Mouse (Mus musculus): ENCODE data around the gene Wdr75. TPM values are rescaled to one million over a fixed set of nuclear protein-coding genes. Genes with fewer than 3 reads are reported as not detected.

Wdr75 gene
- polyA plus RNA-seq, 1 experiment from 2014 or later, result 98.2 TPM

DNA sequence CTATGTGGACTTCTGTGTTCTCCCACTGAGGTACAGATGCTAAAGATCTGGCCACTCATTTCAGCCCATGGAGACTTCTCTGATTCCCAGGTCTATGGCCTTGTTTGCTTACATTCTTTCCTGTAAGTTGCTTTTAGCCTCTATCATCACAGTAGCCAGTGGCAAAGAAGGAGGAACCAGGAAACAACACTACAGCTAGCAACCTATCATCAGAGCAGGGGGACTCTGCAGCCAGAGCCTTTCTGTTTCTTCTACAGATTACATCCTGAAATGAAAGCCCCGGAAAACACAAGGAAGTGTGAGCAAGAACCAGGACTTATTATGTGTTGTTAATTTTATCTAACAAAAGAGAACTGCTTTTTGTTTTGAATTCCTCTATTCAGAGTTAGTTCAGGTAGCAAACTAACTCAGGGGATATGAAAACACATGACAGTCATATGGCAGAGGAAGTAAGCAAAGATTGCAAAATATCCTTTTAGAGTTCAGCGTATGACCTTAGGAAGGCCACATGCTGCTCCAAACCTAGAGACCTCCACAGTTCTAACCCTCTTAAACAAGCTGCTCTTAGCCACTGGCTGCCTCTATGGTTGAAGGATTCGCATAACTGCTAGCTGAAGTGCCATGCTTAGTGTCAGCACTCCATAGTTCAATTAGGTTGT is 73.6 kb downstream of the Wdr75 start:
- no peak for DNase-seq (ENCODE audit: low spot score)
- no peak for ATAC-seq (ENCODE audit: insufficient number of reproducible peaks, low FRiP score, low TSS enrichment, low read depth)

More for the DNA sequence above, 73.6 kb downstream of the Wdr75 start:
- 78% methylated on average over 3 of the region's 3 CpGs for WGBS
- H3K4me1 ChIP-seq (ENCODE audit: control insufficient read depth, insufficient read depth, low read length), result peaks cover 6% of the 10 kb centered on the region; the same call in 1 of the 2 replicates
- H3K9ac ChIP-seq (ENCODE audit: low read length), result no peak overlapping the region
- H3K4me3 ChIP-seq (ENCODE audit: low read depth, low read length), result no peak overlapping the region
- H3K9me3 ChIP-seq (ENCODE audit: control insufficient read depth, low read length), result no peaks in the 10 kb centered on the region
- H3K27ac ChIP-seq (replicated peaks; ENCODE audit: low read depth, low read length), result no peak overlapping the region
- H3K4me2 ChIP-seq (ENCODE audit: low read depth, severe bottlenecking), result no peak overlapping the region
- H3K36me3 ChIP-seq (ENCODE audit: control insufficient read depth, insufficient read depth, low read length), result no peaks in the 10 kb centered on the region
- H3K27me3 ChIP-seq (ENCODE audit: control insufficient read depth, insufficient read depth, low read length), result no peaks in the 10 kb centered on the region

Other genes with a start within 250 kb of the Wdr75 start
- gene Gm5269, start 95.1 kb downstream of the Wdr75 start, polyA plus RNA-seq (2014; fragmentation: Nextera tagmentation; extraction: Ambion mirVana), result not detected in 2 replicates
- gene Slc40a1, start 131.4 kb downstream of the Wdr75 start, polyA plus RNA-seq (2014; fragmentation: Nextera tagmentation; extraction: Ambion mirVana), result 7.6 and 8.4 TPM in 2 replicates